Comparison of ENCODE assay signal across 9 mouse cellular contexts in genomic region chr4:97840227-97841062, GRCm38 (mm10).
A peak's percentile ranks its signal among the peaks of the same experiment; 100 is the strongest.
DNase-seq lines count a peak whose midpoint lies in the region; ATAC-seq and TF ChIP-seq lines count a peak whose summit lies in the region.
"Had no signal": no experiment of that assay in that cellular context is flagged by ENCODE, and none has a peak within 500 bp of the region (broad histone marks: within the 10 kb centered on the region; RNA-seq: fewer than 3 reads in every experiment).

No protein-coding gene starts in this region.

- H3K27ac ChIP-seq in forebrain, embryonic 11.5 days (ENCODE audit: low read depth, low read length): no peak overlapping the region
- no peak overlapping the region for H3K27ac ChIP-seq in forebrain, embryonic 10.5 days
- 0 out of 2 replicates have a peak overlapping the region, but pooled peaks have one; percentile 20 for H3K27ac ChIP-seq in liver, embryonic 12.5 days
- no peak overlapping the region for H3K27ac ChIP-seq in intestine, embryonic 16.5 days (ENCODE audit: low read length)
- peak overlapping the region; percentile 67 for H3K27ac ChIP-seq in neural tube, embryonic 12.5 days
- no peak overlapping the region for H3K27ac ChIP-seq in left cerebral cortex, adult 2 months

- H3K4me2 ChIP-seq in forebrain, embryonic 11.5 days (ENCODE audit: low read depth, low read length, severe bottlenecking): no peak overlapping the region
- no peak overlapping the region for H3K4me2 ChIP-seq in liver, embryonic 12.5 days
- H3K4me2 ChIP-seq in intestine, embryonic 16.5 days (ENCODE audit: low read depth, low read length): no peak overlapping the region
- peak overlapping the region; percentile 46; the same call in 1 of the 2 replicates for H3K4me2 ChIP-seq in neural tube, embryonic 12.5 days (replicated peaks)

- H3K27me3 ChIP-seq in forebrain, embryonic 11.5 days (ENCODE audit: control insufficient read depth, insufficient read depth, low read length): peaks cover 3% of the 10 kb centered on the region; the same call in 1 of the 2 replicates
- peaks cover 82% of the 10 kb centered on the region for H3K27me3 ChIP-seq in forebrain, embryonic 10.5 days (ENCODE audit: poor library complexity, severe bottlenecking)
- no peaks in the 10 kb centered on the region; the same call in 1 of the 2 replicates for H3K27me3 ChIP-seq in liver, embryonic 12.5 days (replicated peaks)
- no peaks in the 10 kb centered on the region for H3K27me3 ChIP-seq in intestine, embryonic 16.5 days (replicated peaks; ENCODE audit: control insufficient read depth, insufficient read depth, low read length)
- H3K27me3 ChIP-seq in neural tube, embryonic 12.5 days (replicated peaks): no peaks in the 10 kb centered on the region

- H3K4me1 ChIP-seq in forebrain, embryonic 11.5 days (replicated peaks; ENCODE audit: control insufficient read depth, insufficient read depth, low read length): peaks cover 35% of the 10 kb centered on the region
- H3K4me1 ChIP-seq in forebrain, embryonic 10.5 days: peaks cover 77% of the 10 kb centered on the region
- peaks cover 18% of the 10 kb centered on the region for H3K4me1 ChIP-seq in liver, embryonic 12.5 days
- H3K4me1 ChIP-seq in intestine, embryonic 16.5 days (ENCODE audit: control insufficient read depth, insufficient read depth, low read length): peaks cover 19% of the 10 kb centered on the region
- peaks cover 71% of the 10 kb centered on the region for H3K4me1 ChIP-seq in neural tube, embryonic 12.5 days

- WGBS in forebrain, embryonic 11.5 days: 19% methylated on average over 8 of the region's 8 CpGs
- WGBS in forebrain, embryonic 10.5 days: 23% methylated on average over 8 of the region's 8 CpGs
- WGBS in liver, embryonic 12.5 days (ENCODE audit: insufficient replicate concordance): 63% methylated on average over 8 of the region's 8 CpGs
- WGBS in intestine, embryonic 16.5 days: 38% methylated on average over 8 of the region's 8 CpGs
- WGBS in neural tube, embryonic 12.5 days: 8% methylated on average over 8 of the region's 8 CpGs

- no peak for DNase-seq in forebrain, embryonic 11.5 days (ENCODE audit: low spot score)
- no peak for DNase-seq in forebrain, embryonic 10.5 days (ENCODE audit: extremely low spot score, low spot score)
- DNase-seq in liver: no peak
- no peak for DNase-seq in left cerebral cortex, adult 2 months (ENCODE audit: extremely low spot score in 1 of 2, low spot score in 2 of 2)
- DNase-seq in cerebellum, adult 11-12 months: no peak
- DNase-seq: layer of hippocampus, postnatal 36 days had no signal

- no peak for TF ChIP-seq CTCF in left cerebral cortex, adult 2 months (IDR thresholded peaks at IDR 0.05)

- H3K36me3 ChIP-seq in forebrain, embryonic 11.5 days (ENCODE audit: control insufficient read depth, insufficient read depth, low read length): no peaks in the 10 kb centered on the region
- no peaks in the 10 kb centered on the region for H3K36me3 ChIP-seq in forebrain, embryonic 10.5 days (replicated peaks)
- H3K36me3 ChIP-seq in liver, embryonic 12.5 days: no peaks in the 10 kb centered on the region
- no peaks in the 10 kb centered on the region for H3K36me3 ChIP-seq in intestine, embryonic 16.5 days (ENCODE audit: control insufficient read depth, insufficient read depth, low read length)
- H3K36me3 ChIP-seq in neural tube, embryonic 12.5 days: no peaks in the 10 kb centered on the region

- no peaks in the 10 kb centered on the region for H3K9me3 ChIP-seq in forebrain, embryonic 11.5 days (ENCODE audit: control insufficient read depth, low read length)
- no peaks in the 10 kb centered on the region for H3K9me3 ChIP-seq in forebrain, embryonic 10.5 days
- no peaks in the 10 kb centered on the region for H3K9me3 ChIP-seq in liver, embryonic 12.5 days (replicated peaks)
- no peaks in the 10 kb centered on the region for H3K9me3 ChIP-seq in intestine, embryonic 16.5 days (ENCODE audit: control insufficient read depth, low read length)
- no peaks in the 10 kb centered on the region for H3K9me3 ChIP-seq in neural tube, embryonic 12.5 days

- no peak overlapping the region for H3K4me3 ChIP-seq in forebrain, embryonic 11.5 days (ENCODE audit: low read depth, low read length)
- H3K4me3 ChIP-seq in forebrain, embryonic 10.5 days: no peak overlapping the region
- no peak overlapping the region for H3K4me3 ChIP-seq in liver, embryonic 12.5 days
- H3K4me3 ChIP-seq in intestine, embryonic 16.5 days (ENCODE audit: low read length): no peak overlapping the region
- no peak overlapping the region for H3K4me3 ChIP-seq in neural tube, embryonic 12.5 days
- H3K4me3 ChIP-seq in left cerebral cortex, adult 2 months: no peak overlapping the region

- ATAC-seq in forebrain, embryonic 11.5 days (replicated peaks; ENCODE audit: low FRiP score): peak; percentile 42
- 0 out of 2 replicates have a peak, but pooled peaks have one; percentile 42 for ATAC-seq in liver, embryonic 12.5 days
- ATAC-seq in intestine, embryonic 16.5 days: 0 out of 2 replicates have a peak, but pooled peaks have one; percentile 53
- ATAC-seq in neural tube, embryonic 12.5 days (ENCODE audit: low FRiP score, low read depth): peak; percentile 70

- intact Hi-C loops in left cerebral cortex, adult 2 months (cut with DNase I): no loop called here

- H3K9ac ChIP-seq in forebrain, embryonic 11.5 days (ENCODE audit: low read length): no peak overlapping the region
- H3K9ac ChIP-seq in liver, embryonic 12.5 days: no peak overlapping the region
- no peak overlapping the region for H3K9ac ChIP-seq in intestine, embryonic 16.5 days (ENCODE audit: low read depth, low read length)
- no peak overlapping the region for H3K9ac ChIP-seq in neural tube, embryonic 12.5 days

Comparison
In these comparisons a context has a peak if more than half of its experiments do, and no peak if none do; other contexts are left out.
1. H3K27ac ChIP-seq: peak in liver, embryonic 12.5 days (single experiment) and neural tube, embryonic 12.5 days (single experiment); none in forebrain, embryonic 11.5 days (single experiment), forebrain, embryonic 10.5 days (single experiment), intestine, embryonic 16.5 days (single experiment) and left cerebral cortex, adult 2 months (single experiment).
2. Peak in every context shown above with its lines, with median percentiles within 50 percentile points of each other: ATAC-seq.